Mouse (Mus musculus) stomach, postnatal 0 days (tissue): Measurements from ENCODE around the gene Ank2.

Experiments used
- CTCF ChIP-seq: IDR thresholded peaks from 2 replicates; pipeline ENCODE4 v1.5.1; 2016; ENCODE audit warnings: antibody characterized with exemption, low read depth, mild to moderate bottlenecking, moderate library complexity
- EP300 ChIP-seq: optimal IDR thresholded peaks from 2 replicates; pipeline ENCODE3; 2016; ENCODE audit warnings: antibody characterized with exemption

DNA sequence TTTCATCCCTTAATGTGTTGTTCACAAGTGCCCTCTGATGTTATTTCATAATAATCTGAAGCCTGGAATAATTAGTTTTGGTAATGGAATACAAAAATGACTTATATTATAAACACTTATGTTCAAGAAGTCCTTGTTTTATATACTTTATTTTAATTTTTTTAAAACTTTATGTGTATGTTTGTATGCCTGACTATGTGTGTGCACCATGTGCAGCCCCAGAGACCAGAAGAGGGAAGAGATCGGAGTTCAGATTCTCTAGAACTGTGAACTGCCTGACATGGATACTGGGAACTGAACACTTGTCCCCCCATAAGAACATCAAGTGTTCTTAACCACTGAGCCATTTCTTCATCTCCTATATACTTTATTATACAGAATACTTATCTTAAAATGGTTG lies 411.6 kb downstream of the Ank2 start:
- TF ChIP-seq CTCF (no peak), EP300 (no peak)
